Mouse (Mus musculus): ENCODE results near the gene Fthl17b. TPM values are rescaled to one million over a fixed set of nuclear protein-coding genes. Genes with fewer than 3 reads are reported as not detected.
"Not testable (repeated sequence)": the region's sequence is repeated elsewhere in the genome, so short reads cannot be mapped to it uniquely, and the experiment has no call there.

Fthl17b gene
- not detected for total RNA-seq (2022)

- not testable (repeated sequence) for DNase-seq (ENCODE audit: low spot score in 2 of 2)
These were observed at the start of gene Fthl17b for GRCm38 (mm10) chrX:8962875-8963274. Gene Fthl17b, minus strand, starts transcription at chrX:8962975.

GRCm38 (mm10) chrX:8986655-8987054 lies 23.9 kb upstream of the Fthl17b start, which contains the start of gene Fthl17d:
Gene Fthl17d, minus strand, starts transcription at chrX:8986755.
- DNase-seq (ENCODE audit: low spot score in 2 of 2): not testable (repeated sequence)

GRCm38 (mm10) chrX:8976459-8976858 lies 13.7 kb upstream of the Fthl17b start, which contains the start of gene Fthl17c:
Gene Fthl17c, minus strand, starts transcription at chrX:8976559.
- DNase-seq (ENCODE audit: low spot score in 2 of 2): not testable (repeated sequence)

GRCm38 (mm10) chrX:8964618-8965017 lies 1.8 kb upstream of the Fthl17b start:
- peak in 1 of 2 experiments; percentile 9 for DNase-seq (ENCODE audit: low spot score in 2 of 2)

GRCm38 (mm10) chrX:8948130-8948805 lies 14.5 kb downstream of the Fthl17b start:
- peak; percentile 73 to 89 for DNase-seq (ENCODE audit: low spot score in 2 of 2)

- no peak for DNase-seq (ENCODE audit: low spot score in 2 of 2)
These were observed 18.7 kb downstream of the Fthl17b start for GRCm38 (mm10) chrX:8944041-8944440.

- DNase-seq (ENCODE audit: low spot score in 2 of 2): no peak
These were observed 35.5 kb downstream of the Fthl17b start for GRCm38 (mm10) chrX:8927308-8927707.

- DNase-seq (ENCODE audit: low spot score in 2 of 2): peak in 1 of 2 experiments; percentile 6
These were observed 40.8 kb downstream of the Fthl17b start for GRCm38 (mm10) chrX:8921813-8922607.

GRCm38 (mm10) chrX:8921080-8921479 lies 41.7 kb downstream of the Fthl17b start:
- no peak for DNase-seq (ENCODE audit: low spot score in 2 of 2)

Other genes starting within 250 kb of the Fthl17b start
- under 1 TPM in 1 of 4 experiments, not detected in 3; 0.78 TPM for gene Ssx9, start 214.5 kb downstream of the Fthl17b start, total RNA-seq (2022)
- not detected for gene Ssxb5, start 159.3 kb downstream of the Fthl17b start, total RNA-seq (2022)
- not detected for gene Gm6592, start 119.0 kb downstream of the Fthl17b start, total RNA-seq (2022)
- gene Gm5751, start 88.7 kb downstream of the Fthl17b start, total RNA-seq (2022): not detected
- 10 to 100 TPM; 32.7 to 36.7 (median 33.4) TPM for gene B630019K06Rik, start 70.6 kb downstream of the Fthl17b start, total RNA-seq (2022)
- gene Fthl17c, start 13.6 kb upstream of the Fthl17b start, total RNA-seq (2022): not detected
- gene Fthl17d, start 23.8 kb upstream of the Fthl17b start, total RNA-seq (2022): not detected
- not detected for gene Fthl17e, start 70.5 kb upstream of the Fthl17b start, total RNA-seq (2022)
- not detected for gene Fthl17f, start 100.0 kb upstream of the Fthl17b start, total RNA-seq (2022)
- gene 4930402K13Rik, start 141.6 kb upstream of the Fthl17b start, total RNA-seq (2022): not detected
- gene Lancl3, start 236.9 kb upstream of the Fthl17b start, total RNA-seq (2022): 1 to 10 TPM; 5.0 to 6.1 (median 5.9) TPM

All from layer of hippocampus, adult 8-10 months (tissue).